Mouse (Mus musculus): ENCODE measurements around the gene Ecpas. TPM values are rescaled to one million over a fixed set of nuclear protein-coding genes. Genes with fewer than 3 reads are reported as not detected.

Ecpas gene
- polyA plus RNA-seq, 1 experiment from 2014 or later, result 21.4 TPM

DNA sequence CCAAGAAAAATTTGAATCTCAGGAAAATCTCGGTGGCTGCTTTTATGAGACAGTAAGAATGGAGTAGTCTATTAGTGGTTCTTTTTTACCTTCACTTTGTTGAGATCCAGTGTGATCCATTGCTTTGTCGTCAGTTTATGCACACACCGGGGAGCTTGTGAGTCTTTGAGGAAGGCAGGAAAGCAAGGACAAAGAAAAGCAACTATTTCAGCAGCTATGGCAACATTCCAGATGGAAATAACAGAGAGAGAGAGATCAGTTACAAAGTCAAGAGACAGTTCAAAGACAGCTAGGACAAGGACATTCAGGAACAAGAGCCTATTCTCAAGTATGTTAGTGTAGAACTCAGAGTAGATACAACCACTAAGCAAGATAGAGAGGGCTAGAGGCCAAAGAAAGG, 23.3 kb upstream of the Ecpas start:
- H3K36me3 ChIP-seq (ENCODE audit: control insufficient read depth, insufficient read depth, low read length), result no peaks in the 10 kb centered on the region
- 72% methylated on average over 3 of the region's 3 CpGs for WGBS
- ATAC-seq, result no peak
- no peaks in the 10 kb centered on the region for H3K9me3 ChIP-seq (ENCODE audit: control insufficient read depth, low read length)
- no peak overlapping the region for H3K4me3 ChIP-seq (ENCODE audit: low read length)
- H3K27ac ChIP-seq (ENCODE audit: low read length), result no peak overlapping the region
- H3K27me3 ChIP-seq (replicated peaks; ENCODE audit: control insufficient read depth, insufficient read depth, low read length), result no peaks in the 10 kb centered on the region
- no peak overlapping the region for H3K9ac ChIP-seq (ENCODE audit: low read depth, low read length)
- H3K4me2 ChIP-seq (ENCODE audit: low read depth, low read length), result no peak overlapping the region
- peaks cover 4% of the 10 kb centered on the region; the same call in 1 of the 2 replicates for H3K4me1 ChIP-seq (ENCODE audit: control insufficient read depth, insufficient read depth, low read length)

DNA sequence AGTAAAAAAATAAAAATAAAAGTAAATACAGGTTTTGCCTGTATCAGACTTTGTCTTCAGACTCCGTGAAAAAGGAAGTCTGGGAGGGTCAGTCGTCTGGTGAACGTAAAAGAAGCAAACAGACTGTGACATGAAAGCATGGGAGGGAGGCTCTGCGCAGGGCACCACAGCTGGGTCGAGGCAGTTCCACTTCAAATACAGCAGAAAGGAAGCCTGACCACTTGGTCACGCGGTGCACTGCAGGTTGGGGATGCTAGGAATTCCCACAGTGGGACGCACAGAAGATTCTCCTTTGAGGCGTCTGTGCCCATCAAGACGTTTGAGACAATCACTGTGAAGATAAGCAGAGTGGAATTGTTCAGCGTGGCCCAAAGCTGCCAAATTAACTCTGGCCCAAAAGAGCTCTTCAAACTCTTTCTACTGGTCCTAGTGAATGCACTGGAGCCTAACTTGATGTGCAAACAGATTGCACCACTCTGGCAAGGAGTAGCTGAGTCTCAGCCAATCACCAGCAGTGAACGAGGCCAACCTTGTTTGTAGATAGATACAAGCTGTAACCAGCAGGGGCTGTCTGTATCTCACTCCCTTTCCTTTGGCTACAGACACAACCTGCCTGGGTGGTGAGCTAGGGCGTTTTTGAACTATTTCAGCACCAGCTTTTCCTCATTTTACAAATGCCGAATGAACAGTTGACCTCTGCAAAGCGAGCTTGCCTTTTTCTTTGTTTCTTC, 22.4 kb upstream of the Ecpas start:
- Histone ChIP-seq H3K4me3 (ENCODE audit: low read length) (no peak overlapping the region), H3K27me3 (replicated peaks; ENCODE audit: control insufficient read depth, insufficient read depth, low read length) (no peaks in the 10 kb centered on the region), H3K36me3 (ENCODE audit: control insufficient read depth, insufficient read depth, low read length) (no peaks in the 10 kb centered on the region), H3K4me2 (ENCODE audit: low read depth, low read length) (no peak overlapping the region), H3K9me3 (ENCODE audit: control insufficient read depth, low read length) (no peaks in the 10 kb centered on the region), H3K27ac (ENCODE audit: low read length) (no peak overlapping the region), H3K4me1 (ENCODE audit: control insufficient read depth, insufficient read depth, low read length) (peaks cover 4% of the 10 kb centered on the region; the same call in 1 of the 2 replicates), H3K9ac (ENCODE audit: low read depth, low read length) (no peak overlapping the region)
- peak; percentile 82 for ATAC-seq
- 29% methylated on average over 15 of the region's 15 CpGs for WGBS

DNA sequence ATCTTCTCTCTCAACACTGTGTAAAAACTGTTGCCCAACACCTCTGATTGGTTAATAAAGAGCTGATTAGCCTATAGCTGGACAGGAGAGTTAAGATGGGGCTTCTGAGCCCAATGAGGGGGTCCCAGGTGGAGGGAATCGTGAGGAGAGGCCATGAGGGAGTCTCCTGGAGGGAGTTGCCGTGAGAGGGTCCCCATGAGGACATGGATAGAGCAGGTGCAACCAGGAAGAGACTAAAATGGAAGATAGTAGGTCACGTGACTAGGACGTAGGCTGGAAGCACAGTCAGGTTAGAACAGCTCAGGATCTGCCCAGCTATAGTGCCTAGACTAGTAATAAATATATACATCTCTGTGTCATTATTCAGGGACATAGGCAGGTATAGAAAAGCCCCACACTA, 21.8 kb upstream of the Ecpas start:
- no peak for ATAC-seq
- Histone ChIP-seq H3K4me2 (ENCODE audit: low read depth, low read length) (no peak overlapping the region), H3K27me3 (replicated peaks; ENCODE audit: control insufficient read depth, insufficient read depth, low read length) (no peaks in the 10 kb centered on the region), H3K4me3 (ENCODE audit: low read length) (no peak overlapping the region), H3K36me3 (ENCODE audit: control insufficient read depth, insufficient read depth, low read length) (no peaks in the 10 kb centered on the region), H3K9me3 (ENCODE audit: control insufficient read depth, low read length) (no peaks in the 10 kb centered on the region), H3K4me1 (ENCODE audit: control insufficient read depth, insufficient read depth, low read length) (peaks cover 4% of the 10 kb centered on the region; the same call in 1 of the 2 replicates), H3K27ac (ENCODE audit: low read length) (no peak overlapping the region), H3K9ac (ENCODE audit: low read depth, low read length) (no peak overlapping the region)
- WGBS, result 74% methylated on average over 4 of the region's 4 CpGs

DNA sequence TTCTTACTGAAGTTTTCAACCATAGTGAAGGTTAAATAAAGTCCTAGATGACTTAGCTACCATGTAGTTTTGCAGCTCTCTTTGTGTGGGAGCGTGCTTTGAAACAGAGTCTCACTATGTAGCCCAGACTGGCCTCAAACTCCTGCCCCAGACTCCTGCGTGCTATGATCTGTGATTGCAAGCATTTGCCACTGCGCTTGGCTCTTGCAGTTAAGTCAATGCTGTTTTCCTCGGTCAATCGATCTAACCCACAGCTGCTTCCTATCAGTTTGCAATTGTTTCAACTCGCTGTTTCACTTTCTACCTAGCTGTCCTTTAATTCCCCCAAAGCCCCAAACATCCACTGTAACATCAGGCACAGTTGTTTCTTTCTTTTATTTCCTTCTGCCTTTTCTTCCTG, 20.0 kb upstream of the Ecpas start:
- Histone ChIP-seq H3K4me2 (ENCODE audit: low read depth, low read length) (no peak overlapping the region), H3K4me1 (ENCODE audit: control insufficient read depth, insufficient read depth, low read length) (peaks cover 4% of the 10 kb centered on the region; the same call in 1 of the 2 replicates), H3K27ac (ENCODE audit: low read length) (no peak overlapping the region), H3K27me3 (replicated peaks; ENCODE audit: control insufficient read depth, insufficient read depth, low read length) (no peaks in the 10 kb centered on the region), H3K36me3 (ENCODE audit: control insufficient read depth, insufficient read depth, low read length) (no peaks in the 10 kb centered on the region), H3K4me3 (ENCODE audit: low read length) (no peak overlapping the region), H3K9ac (ENCODE audit: low read depth, low read length) (no peak overlapping the region), H3K9me3 (ENCODE audit: control insufficient read depth, low read length) (no peaks in the 10 kb centered on the region)
- no peak for ATAC-seq
- 80% methylated on average over 6 of the region's 6 CpGs for WGBS

DNA sequence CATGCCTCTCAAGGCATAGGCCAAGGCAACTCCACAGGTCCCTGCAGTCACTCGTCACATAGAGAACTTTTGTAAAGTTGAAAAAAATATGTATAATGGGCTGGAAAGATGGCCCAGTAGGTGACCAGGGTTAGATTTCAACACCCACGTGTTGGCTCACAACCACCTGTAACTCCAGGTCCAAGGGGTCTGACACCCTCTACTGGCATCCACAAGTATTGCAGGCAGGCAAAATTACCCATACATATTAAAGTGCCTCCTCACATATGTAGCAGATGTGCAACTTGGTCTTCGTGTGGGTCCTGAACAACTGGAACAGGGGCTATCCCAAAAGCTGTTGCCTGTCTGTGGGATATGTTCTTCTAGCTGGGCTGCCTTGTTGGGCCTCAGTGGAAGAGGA, 15.1 kb upstream of the Ecpas start:
- Histone ChIP-seq H3K9me3 (ENCODE audit: control insufficient read depth, low read length) (no peaks in the 10 kb centered on the region), H3K36me3 (ENCODE audit: control insufficient read depth, insufficient read depth, low read length) (no peaks in the 10 kb centered on the region), H3K4me3 (ENCODE audit: low read length) (no peak overlapping the region), H3K27me3 (replicated peaks; ENCODE audit: control insufficient read depth, insufficient read depth, low read length) (no peaks in the 10 kb centered on the region), H3K27ac (ENCODE audit: low read length) (no peak overlapping the region), H3K4me2 (ENCODE audit: low read depth, low read length) (no peak overlapping the region), H3K9ac (ENCODE audit: low read depth, low read length) (no peak overlapping the region), H3K4me1 (ENCODE audit: control insufficient read depth, insufficient read depth, low read length) (no peaks in the 10 kb centered on the region)
- 76% methylated on average over 3 of the region's 3 CpGs for WGBS
- ATAC-seq, result no peak

DNA sequence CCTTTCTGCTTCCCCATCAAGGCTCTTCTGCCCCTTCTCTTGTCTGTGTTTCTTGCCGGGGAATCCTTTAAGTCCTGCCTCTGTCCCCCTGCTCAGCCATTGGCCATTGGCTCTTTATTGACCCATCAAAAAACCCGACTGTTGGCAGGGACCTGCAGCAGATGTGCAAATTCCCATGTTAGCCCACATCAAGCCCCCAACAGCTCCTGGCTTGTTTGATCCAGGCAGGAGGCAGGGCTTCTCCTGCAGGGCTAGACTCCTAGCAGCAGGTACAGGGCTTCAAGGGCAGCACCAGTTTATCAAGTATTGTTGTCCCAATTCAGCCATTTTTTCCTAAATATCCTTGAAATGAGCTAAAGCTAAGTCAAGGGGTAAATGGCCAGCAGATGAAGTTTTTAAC, 13.6 kb upstream of the Ecpas start:
- H3K27ac ChIP-seq (ENCODE audit: low read length), result no peak overlapping the region
- 0 out of 2 replicates have a peak, but pooled peaks have one; percentile 28 for ATAC-seq
- H3K4me1 ChIP-seq (ENCODE audit: control insufficient read depth, insufficient read depth, low read length), result no peaks in the 10 kb centered on the region
- no peaks in the 10 kb centered on the region for H3K27me3 ChIP-seq (replicated peaks; ENCODE audit: control insufficient read depth, insufficient read depth, low read length)
- WGBS, result 23% methylated on average over 2 of the region's 2 CpGs
- H3K9ac ChIP-seq (ENCODE audit: low read depth, low read length), result no peak overlapping the region
- no peaks in the 10 kb centered on the region for H3K9me3 ChIP-seq (ENCODE audit: control insufficient read depth, low read length)
- no peaks in the 10 kb centered on the region for H3K36me3 ChIP-seq (ENCODE audit: control insufficient read depth, insufficient read depth, low read length)
- H3K4me3 ChIP-seq (ENCODE audit: low read length), result no peak overlapping the region
- no peak overlapping the region for H3K4me2 ChIP-seq (ENCODE audit: low read depth, low read length)

DNA sequence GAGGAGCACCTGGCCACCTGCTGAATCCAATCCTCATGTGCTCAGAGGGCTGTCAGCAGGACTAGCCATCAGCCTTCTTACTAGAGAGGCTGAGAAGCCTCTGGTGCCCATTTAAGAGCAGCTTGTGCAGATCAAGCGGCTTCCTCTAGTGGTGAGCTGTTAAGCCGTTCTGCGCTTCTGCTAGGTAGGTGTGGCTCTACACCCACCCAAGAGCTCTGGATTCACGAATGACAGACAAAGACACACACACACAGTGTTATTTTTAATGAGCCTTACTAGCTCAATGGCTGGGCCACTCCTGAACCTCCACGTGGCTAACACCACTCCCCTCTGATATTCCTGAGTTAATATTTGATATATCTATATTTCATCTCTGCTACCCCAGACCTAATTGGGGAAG, 13.1 kb upstream of the Ecpas start:
- H3K4me1 ChIP-seq (ENCODE audit: control insufficient read depth, insufficient read depth, low read length), result no peaks in the 10 kb centered on the region
- H3K9ac ChIP-seq (ENCODE audit: low read depth, low read length), result no peak overlapping the region
- H3K9me3 ChIP-seq (ENCODE audit: control insufficient read depth, low read length), result no peaks in the 10 kb centered on the region
- 24% methylated on average over 5 of the region's 5 CpGs for WGBS
- H3K4me3 ChIP-seq (ENCODE audit: low read length), result no peak overlapping the region
- ATAC-seq, result peak; percentile 59; the same call in 1 of the 2 replicates
- H3K36me3 ChIP-seq (ENCODE audit: control insufficient read depth, insufficient read depth, low read length), result no peaks in the 10 kb centered on the region
- no peak overlapping the region for H3K27ac ChIP-seq (ENCODE audit: low read length)
- H3K27me3 ChIP-seq (replicated peaks; ENCODE audit: control insufficient read depth, insufficient read depth, low read length), result no peaks in the 10 kb centered on the region
- no peak overlapping the region for H3K4me2 ChIP-seq (ENCODE audit: low read depth, low read length)

DNA sequence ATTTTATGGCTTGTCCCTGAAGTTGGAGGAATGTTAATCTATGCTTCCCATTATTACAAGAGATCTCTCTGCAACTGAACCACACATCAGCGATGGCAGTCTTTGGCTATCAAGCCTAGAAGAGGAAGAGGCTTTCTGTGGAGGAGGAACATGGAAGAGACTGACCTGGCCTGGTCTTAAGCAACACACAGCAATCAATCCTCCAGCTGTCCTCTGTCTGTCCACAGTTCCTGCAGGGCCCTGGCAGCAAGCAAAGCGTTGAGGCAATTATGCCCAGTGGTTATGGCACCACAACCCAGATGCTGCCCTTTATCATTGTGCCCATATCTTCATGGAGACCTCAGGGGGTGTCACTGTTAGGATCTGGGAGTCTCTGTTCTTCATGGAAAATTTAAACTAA, 11.4 kb upstream of the Ecpas start:
- Histone ChIP-seq H3K36me3 (ENCODE audit: control insufficient read depth, insufficient read depth, low read length) (no peaks in the 10 kb centered on the region), H3K9ac (ENCODE audit: low read depth, low read length) (no peak overlapping the region), H3K4me2 (ENCODE audit: low read depth, low read length) (no peak overlapping the region), H3K4me3 (ENCODE audit: low read length) (no peak overlapping the region), H3K9me3 (ENCODE audit: control insufficient read depth, low read length) (no peaks in the 10 kb centered on the region), H3K27me3 (replicated peaks; ENCODE audit: control insufficient read depth, insufficient read depth, low read length) (no peaks in the 10 kb centered on the region), H3K4me1 (ENCODE audit: control insufficient read depth, insufficient read depth, low read length) (no peaks in the 10 kb centered on the region), H3K27ac (ENCODE audit: low read length) (no peak overlapping the region)
- no peak for ATAC-seq
- 67% methylated on average over 2 of the region's 2 CpGs for WGBS

DNA sequence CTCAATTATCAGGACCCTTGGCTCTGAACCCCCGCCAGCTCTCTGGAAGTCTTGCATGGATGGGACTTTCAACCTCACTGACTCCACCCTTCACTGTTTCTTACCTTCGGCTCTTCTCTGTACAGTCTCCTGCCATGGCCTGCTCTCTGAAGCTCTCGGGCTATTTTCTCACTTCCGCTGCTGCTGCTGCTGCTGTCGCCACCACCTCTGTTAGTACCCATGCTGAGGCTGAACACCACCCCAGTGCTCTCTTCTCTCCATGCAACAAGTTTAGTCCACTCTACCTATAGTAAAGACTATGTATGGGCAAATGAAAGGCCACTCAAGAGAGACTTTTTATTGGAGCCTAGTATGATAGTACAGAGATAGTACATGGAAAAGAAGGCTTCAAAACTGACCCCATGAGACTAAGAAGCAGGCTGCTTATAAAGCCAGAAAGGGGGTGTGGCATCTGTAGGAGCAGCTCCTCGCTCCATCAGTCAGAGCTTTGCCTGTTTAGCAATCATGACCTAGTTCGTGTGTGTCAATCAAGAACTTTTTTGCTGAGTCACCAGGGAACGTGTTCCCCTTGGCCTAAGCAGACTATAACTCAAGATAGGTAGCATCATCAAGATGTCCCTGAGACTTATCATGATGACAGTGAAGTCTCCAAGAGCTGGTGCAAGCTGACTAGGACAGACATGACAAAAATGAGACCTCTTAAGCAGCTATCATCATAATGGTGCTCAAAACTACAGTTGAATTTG, 2.7 kb upstream of the Ecpas start:
- 77% methylated on average over 8 of the region's 8 CpGs for WGBS
- H3K4me3 ChIP-seq (ENCODE audit: low read length), result no peak overlapping the region

More for the DNA sequence above, 2.7 kb upstream of the Ecpas start:
- H3K9ac ChIP-seq (ENCODE audit: low read depth, low read length), result no peak overlapping the region
- no peaks in the 10 kb centered on the region for H3K9me3 ChIP-seq (ENCODE audit: control insufficient read depth, low read length)
- peaks cover 8% of the 10 kb centered on the region for H3K4me1 ChIP-seq (ENCODE audit: control insufficient read depth, insufficient read depth, low read length)
- H3K4me2 ChIP-seq (ENCODE audit: low read depth, low read length), result no peak overlapping the region
- H3K36me3 ChIP-seq (ENCODE audit: control insufficient read depth, insufficient read depth, low read length), result no peaks in the 10 kb centered on the region
- no peaks in the 10 kb centered on the region for H3K27me3 ChIP-seq (replicated peaks; ENCODE audit: control insufficient read depth, insufficient read depth, low read length)
- no peak for ATAC-seq
- no peak overlapping the region for H3K27ac ChIP-seq (ENCODE audit: low read length)

Data from intestine, embryonic 16.5 days (tissue).